Mouse (Mus musculus) CH12F3 (cell line): ENCODE results near the gene Prr11.

ENCODE experiments used
- in situ Hi-C: fragments of 300-500 bp; cut with MboI; formaldehyde crosslinking; loops from 2 replicates; pipeline ENCODE4 v1.14.3; 2020; ENCODE audit warnings: low sequenced_read_pairs

The Prr11 gene

DNA sequence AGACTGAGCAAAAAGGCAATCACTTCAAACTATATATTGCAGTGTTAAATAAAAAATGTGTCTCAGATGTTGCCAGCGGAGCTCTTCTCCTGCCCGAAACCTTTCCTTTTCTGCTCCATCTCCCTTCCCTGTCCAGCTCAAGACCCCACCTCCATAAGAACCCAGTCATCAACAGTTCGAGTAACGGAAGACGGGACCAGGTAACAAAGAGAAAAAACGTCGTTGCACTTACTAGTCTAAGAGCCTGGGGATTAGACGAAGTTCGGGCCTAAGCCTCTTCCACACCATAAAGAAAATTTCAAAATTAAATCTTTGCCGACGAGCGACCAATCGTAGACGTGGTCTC lies at the start of gene Prr11:
Gene Prr11, minus strand, starts transcription at position 300 of the 346 bp plus-strand sequence.
- in situ Hi-C loops, result no loop called here

DNA sequence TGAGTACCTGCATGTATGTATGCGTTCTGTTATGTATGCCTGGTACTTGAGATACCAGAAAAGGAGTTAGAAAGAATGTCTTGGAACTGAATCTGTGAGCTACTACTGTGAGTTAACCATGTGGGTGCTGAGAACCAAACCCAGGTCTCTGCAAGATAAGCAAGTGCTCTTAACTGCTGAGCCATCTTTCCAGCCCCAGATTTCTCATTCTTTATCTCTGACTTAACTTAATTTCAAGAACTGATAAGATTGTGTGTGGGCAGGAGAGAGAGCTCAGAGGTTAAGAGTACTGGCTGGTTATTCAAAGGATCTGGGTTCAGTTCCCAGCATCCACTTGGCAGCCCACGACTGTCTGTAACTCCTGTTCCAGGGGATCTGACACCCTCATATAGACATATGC lies 49.5 kb upstream of the Prr11 start:
- in situ Hi-C loops, result no loop called here

GRCm38 (mm10) chr11:87136233-87136632 lies 27.7 kb upstream of the Prr11 start:
- in situ Hi-C loops, result no loop called here

DNA sequence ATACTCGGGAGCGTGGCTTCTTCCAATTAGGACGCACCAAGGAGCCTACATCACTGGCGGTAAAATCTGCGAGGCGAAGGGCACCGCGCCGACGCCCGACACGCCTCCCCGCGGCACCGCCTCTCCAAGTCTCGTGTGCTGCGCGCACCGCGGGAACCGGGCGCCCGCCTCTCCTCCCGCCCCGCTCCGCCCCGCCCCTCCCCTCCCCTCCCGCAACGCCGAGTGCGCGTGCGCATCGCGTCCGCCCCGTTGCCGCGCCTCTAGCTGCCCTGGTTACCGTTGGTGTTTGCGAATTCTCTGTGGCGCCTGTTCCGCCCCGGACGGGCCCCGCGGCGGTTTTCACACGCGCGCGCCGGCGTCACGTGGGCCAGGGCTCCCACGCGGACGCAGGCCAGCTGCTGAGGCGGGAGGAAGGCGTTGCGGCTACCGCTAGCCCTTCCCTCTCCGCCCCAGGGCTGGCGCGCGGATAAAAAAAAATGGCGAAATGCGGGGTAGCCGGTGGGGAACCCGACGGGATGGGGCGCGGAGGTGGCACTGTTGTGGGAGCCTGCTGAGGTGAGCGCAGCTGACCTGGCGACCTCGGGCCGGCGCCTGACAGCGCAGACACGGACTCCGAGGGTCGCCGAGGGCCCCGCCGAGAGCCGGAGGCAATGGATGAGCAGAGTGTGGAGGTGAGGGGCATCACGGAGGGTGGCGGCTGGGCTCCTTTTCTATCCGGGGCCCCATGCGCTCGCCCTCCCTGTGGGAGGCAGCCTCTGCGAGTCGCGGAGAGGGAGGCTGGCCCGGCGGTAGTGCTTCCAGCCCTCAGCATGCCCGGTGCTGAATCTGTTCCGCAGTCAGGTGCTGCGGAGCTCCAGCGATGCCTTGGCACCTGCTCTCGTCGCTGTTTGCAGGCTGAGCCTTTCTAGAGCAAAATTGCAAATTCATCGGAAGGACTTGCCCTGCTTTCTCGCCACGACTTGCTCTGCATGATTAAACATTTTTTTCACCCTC lies 18.6 kb upstream of the Prr11 start, which contains the start of gene Trim37:
Gene Trim37, plus strand, starts transcription at position 254 of the 993 bp plus-strand sequence.
- in situ Hi-C loops, result no loop called here

GRCm38 (mm10) chr11:87126281-87126823 lies 17.8 kb upstream of the Prr11 start:
- in situ Hi-C loops, result no loop called here

DNA sequence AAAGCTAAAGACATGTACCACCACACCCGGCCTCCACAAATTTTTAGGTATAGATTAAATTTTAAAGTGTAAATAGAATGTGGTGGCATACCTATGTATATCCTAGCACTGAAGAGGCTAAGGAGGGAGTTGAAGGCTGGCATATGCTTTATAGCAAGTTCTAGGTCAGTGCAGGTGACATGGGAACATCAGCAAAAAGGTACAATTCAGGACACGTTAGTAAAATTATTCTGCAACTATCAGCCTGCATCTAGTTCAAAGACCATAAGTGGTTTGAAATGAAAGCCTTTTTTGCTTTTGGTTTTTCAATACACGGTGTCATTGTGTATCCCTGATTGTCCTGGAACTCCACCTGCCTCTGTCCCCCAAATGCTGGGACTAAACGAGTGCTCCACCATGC lies 17.1 kb upstream of the Prr11 start:
- in situ Hi-C loops, result no loop called here

GRCm38 (mm10) chr11:87121864-87122263 lies 13.4 kb upstream of the Prr11 start:
- in situ Hi-C loops, result no loop called here

GRCm38 (mm10) chr11:87110172-87110909 lies 1.8 kb upstream of the Prr11 start:
- in situ Hi-C loops, result no loop called here

GRCm38 (mm10) chr11:87109519-87110171 lies 1.1 kb upstream of the Prr11 start:
- in situ Hi-C loops, result no loop called here

DNA sequence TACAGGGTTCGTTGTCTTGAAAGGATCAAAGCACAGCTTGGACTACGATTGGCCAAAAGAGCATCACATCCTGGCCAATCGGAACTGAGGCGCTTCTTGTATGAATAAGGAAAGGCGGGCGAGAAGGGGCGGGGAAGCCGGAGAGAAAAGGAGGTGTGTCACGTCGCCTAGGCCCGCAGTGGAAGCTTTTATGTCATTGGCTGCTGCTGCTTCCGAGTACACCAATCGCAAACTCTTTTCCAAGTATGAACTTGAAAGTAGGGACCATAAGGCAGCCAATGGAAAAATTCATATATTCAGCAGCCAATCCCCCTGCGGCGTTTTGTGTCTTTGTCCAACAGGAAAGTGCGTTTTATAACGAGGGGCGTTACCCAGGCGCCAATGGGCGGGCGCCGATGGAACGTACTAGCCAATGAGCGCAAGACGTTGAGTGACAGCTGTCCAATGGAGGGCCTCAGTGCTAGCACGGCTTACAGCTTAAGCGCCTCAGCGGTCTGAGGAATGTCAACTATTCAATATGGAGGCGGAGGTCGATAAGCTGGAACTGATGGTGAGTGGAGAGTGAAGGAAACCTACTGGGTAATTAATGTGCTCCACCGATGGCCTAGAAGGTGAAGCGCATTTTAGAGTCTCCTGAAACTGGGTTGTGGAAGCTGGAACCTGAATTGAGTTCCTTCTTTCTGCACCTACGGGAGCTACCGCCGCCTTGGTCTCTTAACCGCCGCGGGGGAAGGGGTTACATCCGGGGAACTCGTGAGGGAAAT lies 429 bp upstream of the Prr11 start, which contains the start of gene Ska2:
Gene Ska2, plus strand, starts transcription at position 480 of the 764 bp plus-strand sequence.
- in situ Hi-C loops, result no loop called here

- in situ Hi-C loops, result no loop called here
These were observed 21.4 kb downstream of the Prr11 start for GRCm38 (mm10) chr11:87087142-87087541.

DNA sequence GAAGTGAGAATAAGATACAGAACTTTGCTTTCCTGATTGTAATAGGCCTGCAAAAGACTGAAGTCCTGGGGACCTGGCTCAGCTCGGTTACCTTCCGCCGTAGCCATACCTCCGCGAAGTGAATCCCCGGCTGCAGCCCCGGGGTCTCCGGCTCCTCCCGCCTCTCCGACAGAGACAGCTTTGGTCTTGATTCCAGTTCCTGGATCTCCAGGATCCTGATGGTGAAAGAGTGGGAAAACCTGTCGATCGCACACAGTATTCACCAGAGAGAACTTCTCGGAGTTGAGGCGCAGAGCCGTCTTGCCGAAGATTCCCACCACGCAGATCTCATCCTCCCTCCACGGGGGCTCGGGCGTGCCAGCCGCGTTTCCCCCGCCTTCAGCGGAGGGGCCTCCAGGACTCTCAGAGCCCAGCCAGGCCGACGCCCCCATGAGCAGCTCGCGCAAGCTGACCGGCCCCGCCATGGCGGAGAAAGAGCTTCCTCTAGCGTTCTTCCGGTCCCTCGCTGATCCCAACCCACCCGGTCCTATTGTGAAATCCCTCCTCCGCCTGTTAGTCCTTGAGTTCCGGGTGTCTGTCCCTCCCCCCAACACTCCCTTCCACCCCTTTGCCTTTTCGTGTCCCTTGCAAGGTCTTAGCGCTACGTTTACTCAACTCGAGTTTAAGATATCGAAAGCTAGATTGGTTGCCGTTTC lies 22.1 kb downstream of the Prr11 start, which contains the start of gene Smg8:
Gene Smg8, minus strand, starts transcription at position 485 of the 695 bp plus-strand sequence.
- in situ Hi-C loops, result no loop called here

DNA sequence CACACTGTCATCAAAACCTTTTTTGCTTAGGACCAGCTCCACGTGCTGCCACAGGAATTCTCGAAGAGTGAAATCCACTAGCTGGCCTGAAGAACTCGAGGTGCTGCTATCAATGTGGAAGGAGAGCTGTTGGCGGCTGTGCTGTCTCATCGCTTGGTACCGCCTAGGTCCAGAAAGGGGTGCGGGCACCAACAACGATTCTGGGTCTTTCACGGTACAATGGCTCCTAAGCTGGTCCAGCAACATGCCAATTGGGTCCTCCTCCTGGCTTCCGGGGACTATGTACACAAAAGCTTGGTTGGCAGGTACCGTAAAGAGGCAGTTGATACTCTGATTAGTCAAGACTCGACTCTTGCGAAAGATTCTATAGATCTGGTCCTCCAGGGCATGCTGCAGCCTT lies 23.0 kb downstream of the Prr11 start:
- in situ Hi-C loops, result no loop called here

GRCm38 (mm10) chr11:87083712-87084111 lies 24.8 kb downstream of the Prr11 start:
- in situ Hi-C loops, result no loop called here

- in situ Hi-C loops, result no loop called here
These were observed 34.6 kb downstream of the Prr11 start, which contains the start of gene Gdpd1 for GRCm38 (mm10) chr11:87073866-87074440. Gene Gdpd1 (minus strand): TSS chr11:87074062.

DNA sequence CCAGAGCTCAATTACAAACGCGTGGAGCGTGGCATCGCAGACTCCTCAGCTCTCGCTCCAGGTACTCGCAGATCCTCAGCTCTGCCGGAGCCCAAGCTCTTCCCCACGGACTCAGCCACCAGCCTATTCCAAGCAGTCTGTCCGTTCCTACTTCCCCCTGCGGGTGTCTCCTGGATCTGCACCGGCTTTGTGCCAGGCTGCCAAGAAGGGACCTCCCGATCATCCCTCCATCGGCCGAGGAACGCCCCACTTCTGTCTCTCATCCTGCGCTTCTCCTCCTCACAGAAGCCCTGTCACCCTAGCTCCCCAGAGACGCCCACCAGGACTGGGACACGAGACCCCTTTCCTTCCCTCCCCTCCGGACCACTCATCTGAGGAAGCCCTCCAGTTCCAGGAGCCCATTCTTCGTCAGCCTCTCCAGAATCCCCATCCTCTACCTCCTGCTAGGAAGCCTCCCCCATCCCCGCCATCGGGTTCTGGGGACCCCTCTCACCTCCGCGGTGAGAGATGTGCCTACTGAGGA lies 35.1 kb downstream of the Prr11 start:
- in situ Hi-C loops, result no loop called here

- in situ Hi-C loops, result no loop called here
These were observed 46.4 kb downstream of the Prr11 start for GRCm38 (mm10) chr11:87062087-87062486.

- in situ Hi-C loops, result no loop called here
These were observed 48.1 kb downstream of the Prr11 start for GRCm38 (mm10) chr11:87060410-87060809.

DNA sequence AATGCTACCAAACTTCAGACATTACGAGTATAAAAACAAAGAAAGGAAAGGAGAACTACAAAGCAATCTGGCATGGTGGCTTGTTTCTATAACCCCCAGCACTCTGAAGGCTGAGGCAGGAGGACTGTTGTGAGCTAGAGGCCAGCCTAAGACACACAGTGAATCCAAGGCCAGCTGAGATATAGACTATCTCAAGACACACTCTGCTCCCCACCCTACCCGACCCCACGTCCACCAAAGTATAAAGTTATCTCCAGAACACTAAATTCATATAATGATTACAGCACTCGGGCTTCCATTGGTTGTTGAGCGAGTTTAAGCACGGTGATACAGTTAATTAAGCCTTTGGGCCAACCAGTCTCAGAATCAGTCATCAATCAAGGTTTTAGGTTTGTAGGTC lies 52.2 kb downstream of the Prr11 start:
- in situ Hi-C loops, result no loop called here
